Mouse (Mus musculus) forebrain, embryonic 10.5 days (tissue): ENCODE results near the gene Zfp27. TPM values are rescaled to one million over a fixed set of nuclear protein-coding genes. Genes with fewer than 3 reads are reported as not detected.

Experiments used
- DNase-seq: peaks from one replicate; pipeline ENCODE4 v3.0.0-alpha.2; 2017; ENCODE audit warnings: low spot score; ENCODE audit errors: extremely low spot score
- H3K27ac ChIP-seq: fragments of 300-500 bp; sonication (generic); 2 replicates; pipeline ENCODE4 v1.5.1; 2016; ENCODE audit warnings: mild to moderate bottlenecking
- H3K27me3 ChIP-seq: fragments of 300-500 bp; sonication (generic); 2 replicates; pipeline ENCODE4 v1.6.1; 2016; ENCODE audit warnings: mild to moderate bottlenecking; ENCODE audit not compliant: poor library complexity, severe bottlenecking
- H3K36me3 ChIP-seq: fragments of 300-500 bp; sonication (generic); replicated peaks from 2 replicates; pipeline ENCODE4 v1.6.1; 2016; ENCODE audit warnings: mild to moderate bottlenecking, moderate library complexity
- H3K4me1 ChIP-seq: fragments of 300-500 bp; sonication (generic); 2 replicates; pipeline ENCODE4 v1.6.1; 2016
- H3K4me3 ChIP-seq: fragments of 300-500 bp; sonication (generic); 2 replicates; pipeline ENCODE4 v1.5.1; 2016; ENCODE audit warnings: mild to moderate bottlenecking, moderate library complexity
- H3K9me3 ChIP-seq: fragments of 300-500 bp; sonication (generic); 2 replicates; pipeline ENCODE4 v1.6.1; 2016; ENCODE audit warnings: mild to moderate bottlenecking, moderate library complexity
- WGBS: fragments of 180-500 bp; shearing (Covaris S2); methylation state at CpG from one replicate; pipeline ENCODE4 v1.1.7; 2016; 5-methylcytosine and 5-hydroxymethylcytosine counted together
- microRNA-seq: library from miRNA; unstranded; fragments of <30 nt; microRNA quantifications from one replicate; pipeline ENCODE4, GENCODE M21; 2017
- polyA plus RNA-seq: library from polyadenylated mRNA; unstranded; fragments of >200 nt; fragmentation: Nextera tagmentation; extraction: Ambion mirVana; gene quantifications from 2 replicates; pipeline ENCODE4 v1.2.1, GENCODE M21; 2016

Zfp27 gene
- polyA plus RNA-seq, 1 experiment from 2014 or later = 10.0 TPM

- peaks cover 65% of the 10 kb centered on the region for H3K36me3 ChIP-seq
Observed at GRCm38 (mm10) chr7:29874256-29874655, 32.1 kb downstream of the Zfp27 start.

GRCm38 (mm10) chr7:29861660-29862059, 44.7 kb downstream of the Zfp27 start:
- WGBS = 87% methylated on average over 7 of the region's 7 CpGs
- no peak overlapping the region for H3K4me3 ChIP-seq
- no peak for DNase-seq

More at GRCm38 (mm10) chr7:29874256-29874655, 32.1 kb downstream of the Zfp27 start:
- no peak for DNase-seq
- Histone ChIP-seq H3K27me3 (no peaks in the 10 kb centered on the region), H3K27ac (no peak overlapping the region), H3K4me3 (no peak overlapping the region), H3K9me3 (peaks cover 48% of the 10 kb centered on the region), H3K4me1 (no peaks in the 10 kb centered on the region)
- WGBS = 97% methylated on average over 10 of the region's 10 CpGs

DNA sequence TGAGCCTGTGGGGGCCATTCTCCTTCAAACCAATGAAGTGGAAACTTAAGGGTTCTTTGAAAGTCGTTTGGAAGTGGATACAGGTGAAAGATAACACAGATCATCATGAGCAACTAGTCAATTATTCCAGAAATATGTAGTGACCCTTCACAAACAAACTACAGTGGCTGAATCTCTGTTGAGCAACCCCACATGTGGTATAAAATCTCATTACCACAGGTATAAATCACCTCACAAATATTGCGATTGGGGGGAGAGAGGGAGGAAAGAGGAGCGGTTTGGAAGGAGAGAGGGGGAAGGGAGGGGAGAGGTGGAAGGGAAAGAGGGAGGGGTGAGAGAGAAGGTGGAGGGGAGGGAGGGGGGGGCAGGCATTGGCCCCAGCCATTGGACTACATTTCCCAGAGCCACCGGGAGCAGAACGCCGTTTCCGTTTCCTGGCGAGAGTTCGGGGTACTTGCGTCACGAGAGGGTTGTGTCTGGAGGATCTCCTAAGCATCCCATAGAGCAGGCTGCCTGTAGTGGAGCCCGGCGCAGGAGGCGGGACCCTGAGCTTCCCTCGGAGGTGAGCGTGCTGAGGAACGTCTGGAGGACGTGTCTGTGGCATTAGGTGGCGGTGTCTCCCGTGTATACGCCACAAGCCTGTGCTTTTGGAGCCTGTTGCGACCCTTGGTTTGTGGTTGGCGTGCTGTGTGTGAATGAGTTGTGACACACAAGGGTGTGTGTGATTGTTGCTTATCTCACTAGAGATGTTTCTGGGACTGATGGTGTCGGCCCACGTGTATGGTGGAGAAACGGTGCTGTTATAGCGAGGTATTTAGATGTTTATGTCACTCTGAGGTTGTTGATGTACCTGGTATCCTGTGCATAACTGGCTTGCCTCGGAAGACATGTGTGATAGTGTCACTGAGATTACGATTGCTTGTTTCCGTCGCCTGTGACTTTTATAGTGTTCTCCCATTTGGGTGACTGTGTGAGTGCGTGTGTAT, 46.5 kb downstream of the Zfp27 start, which contains the start of gene Zfp420:
Gene Zfp420, plus strand, starts transcription at position 448 of the 986 bp plus-strand sequence.
- peaks cover 4% of the 10 kb centered on the region; the same call in 1 of the 2 replicates for H3K9me3 ChIP-seq
- H3K27ac ChIP-seq = peak within 1 kb of the TSS; percentile 76
- peak within 1 kb of the TSS; percentile 73 for H3K4me3 ChIP-seq
- peaks cover 13% of the 10 kb centered on the region for H3K4me1 ChIP-seq
- peak; percentile 85 for DNase-seq
- H3K36me3 ChIP-seq = peaks cover 10% of the 10 kb centered on the region
- no peaks in the 10 kb centered on the region for H3K27me3 ChIP-seq
- 8% methylated on average over 32 of the region's 32 CpGs for WGBS

More at GRCm38 (mm10) chr7:29861660-29862059, 44.7 kb downstream of the Zfp27 start:
- Histone ChIP-seq H3K27me3 (no peaks in the 10 kb centered on the region), H3K4me1 (peaks cover 13% of the 10 kb centered on the region), H3K36me3 (peaks cover 10% of the 10 kb centered on the region), H3K9me3 (peaks cover 7% of the 10 kb centered on the region; the same call in 1 of the 2 replicates), H3K27ac (no peak overlapping the region)

- Histone ChIP-seq H3K27ac (peak within 1 kb of the TSS; percentile 86), H3K9me3 (peaks cover 8% of the 10 kb centered on the region; the same call in 1 of the 2 replicates)
Observed at GRCm38 (mm10) chr7:29853219-29853842, 53.0 kb downstream of the Zfp27 start, which contains the start of gene Zfp940. Gene Zfp940, minus strand, starts transcription at chr7:29853669.

GRCm38 (mm10) chr7:29852831-29853218, 53.5 kb downstream of the Zfp27 start:
- Histone ChIP-seq H3K4me1 (peaks cover 14% of the 10 kb centered on the region), H3K27me3 (no peaks in the 10 kb centered on the region), H3K4me3 (peak overlapping the region; percentile 72), H3K9me3 (peaks cover 8% of the 10 kb centered on the region; the same call in 1 of the 2 replicates), H3K27ac (peak overlapping the region; percentile 86), H3K36me3 (peaks cover 38% of the 10 kb centered on the region)
- 58% methylated on average over 9 of the region's 9 CpGs for WGBS
- DNase-seq = no peak

More at GRCm38 (mm10) chr7:29853219-29853842, 53.0 kb downstream of the Zfp27 start, which contains the start of gene Zfp940:
- peak within 1 kb of the TSS; percentile 72 for H3K4me3 ChIP-seq
- WGBS = 2% methylated on average over 21 of the region's 21 CpGs
- DNase-seq = peak; percentile 87
- H3K36me3 ChIP-seq = peaks cover 33% of the 10 kb centered on the region
- no peaks in the 10 kb centered on the region for H3K27me3 ChIP-seq
- H3K4me1 ChIP-seq = peaks cover 14% of the 10 kb centered on the region

GRCm38 (mm10) chr7:29844616-29845015, 61.8 kb downstream of the Zfp27 start:
- no peak for DNase-seq
- no peak overlapping the region for H3K27ac ChIP-seq
- peaks cover 75% of the 10 kb centered on the region for H3K36me3 ChIP-seq
- H3K9me3 ChIP-seq = no peaks in the 10 kb centered on the region
- 95% methylated on average over 5 of the region's 5 CpGs for WGBS
- H3K4me1 ChIP-seq = no peaks in the 10 kb centered on the region
- no peaks in the 10 kb centered on the region for H3K27me3 ChIP-seq
- no peak overlapping the region for H3K4me3 ChIP-seq

Small RNAs within 50 kb of the gene (microRNA-seq; reads per million reads assigned to microRNA genes)
- gene Mir7668 = 2.7 reads per million

Other genes starting within 250 kb of the Zfp27 start
- gene Catsperg2, start 179.5 kb downstream of the Zfp27 start, polyA plus RNA-seq = 0.14 TPM in 1 of 2 replicates, not detected in the other
- gene Zfp84, start 138.0 kb downstream of the Zfp27 start, polyA plus RNA-seq = 11.6 and 11.8 TPM in 2 replicates
- 6.9 and 7.0 TPM in 2 replicates for gene Zfp30, start 122.6 kb downstream of the Zfp27 start, polyA plus RNA-seq
- gene Zfp790, start 90.5 kb downstream of the Zfp27 start, polyA plus RNA-seq = 11.6 and 13.2 TPM in 2 replicates
- gene Zfp940, start 52.9 kb downstream of the Zfp27 start, polyA plus RNA-seq = 10.5 and 10.6 TPM in 2 replicates
- 8.4 and 9.0 TPM in 2 replicates for gene Zfp420, start 46.6 kb downstream of the Zfp27 start, polyA plus RNA-seq
- gene Zfp383, start 1.7 kb upstream of the Zfp27 start, polyA plus RNA-seq = 4.0 and 5.2 TPM in 2 replicates
- gene Zfp74, start 47.5 kb upstream of the Zfp27 start, polyA plus RNA-seq = 13.5 and 13.8 TPM in 2 replicates
- 22.7 and 25.0 TPM in 2 replicates for gene Zfp568, start 77.4 kb upstream of the Zfp27 start, polyA plus RNA-seq
- 2.8 and 3.6 TPM in 2 replicates for gene Zfp14, start 144.8 kb upstream of the Zfp27 start, polyA plus RNA-seq
- 5.9 and 6.4 TPM in 2 replicates for gene Zfp82, start 166.3 kb upstream of the Zfp27 start, polyA plus RNA-seq
- 2.2 and 2.8 TPM in 2 replicates for gene Gm26920, start 183.8 kb upstream of the Zfp27 start, polyA plus RNA-seq
- gene Zfp566, start 184.0 kb upstream of the Zfp27 start, polyA plus RNA-seq = 17.3 and 18.1 TPM in 2 replicates
- 104 TPM in 2 replicates for gene Zfp260, start 188.2 kb upstream of the Zfp27 start, polyA plus RNA-seq
- 10.7 and 11.5 TPM in 2 replicates for gene Zfp382, start 215.4 kb upstream of the Zfp27 start, polyA plus RNA-seq